Mouse (Mus musculus) lung, adult 2 months (tissue): ENCODE measurements at regions not wholly inside any gene's neighbourhood (a gene's known extent, or its start where the extent isn't known, plus 50 kb on each side); places are given as distances from the start of the nearest gene placed in this dataset.

ENCODE experiments used
- CTCF ChIP-seq: fragments of 200-500 bp; IDR thresholded peaks from 2 replicates; pipeline ENCODE4 v1.5.1; 2011; ENCODE audit warnings: mild to moderate bottlenecking, low read length, control low read depth; ENCODE audit not compliant: insufficient read depth
- POLR2A ChIP-seq: fragments of 200-500 bp; IDR thresholded peaks from 2 replicates; pipeline ENCODE4 v1.6.1; 2011; ENCODE audit warnings: low read depth, mild to moderate bottlenecking, control low read depth, low read length, borderline replicate concordance; ENCODE audit errors: extremely low read depth

GRCm38 (mm10) chr3:150637544-150637943, 800.1 kb upstream of the Adgrl4 start:
- TF ChIP-seq CTCF (no peak), POLR2A (no peak)
